ENCODE assay signal across 10 mouse cellular contexts in genomic region chr12:98720628-98721027, GRCm38 (mm10). TPM values are rescaled to one million over a fixed set of nuclear protein-coding genes. Genes with fewer than 3 reads are reported as not detected.
DNase-seq lines count a peak whose midpoint lies in the region; ATAC-seq lines count a peak whose summit lies in the region.
"Had no signal": no experiment of that assay in that cellular context is flagged by ENCODE, and none has a peak within 500 bp of the region (broad histone marks: within the 10 kb centered on the region; RNA-seq: fewer than 3 reads in every experiment).

No protein-coding gene starts in this region.

- ATAC-seq in cerebellum, adult (ENCODE audit: insufficient number of reproducible peaks, low FRiP score, low TSS enrichment): peak; percentile 51
- ATAC-seq in intestine, embryonic 16.5 days: 0 out of 2 replicates have a peak, but pooled peaks have one; percentile 50
- no peak for ATAC-seq in intestine, embryonic 15.5 days
- 0 out of 2 replicates have a peak, but pooled peaks have one; percentile 76 for ATAC-seq in neural tube, embryonic 12.5 days (ENCODE audit: low FRiP score, low read depth)

- H3K4me1 ChIP-seq in intestine, embryonic 16.5 days (ENCODE audit: control insufficient read depth, insufficient read depth, low read length): peaks cover 4% of the 10 kb centered on the region
- H3K4me1 ChIP-seq in intestine, embryonic 15.5 days (replicated peaks): peaks cover 3% of the 10 kb centered on the region; the same call in 1 of the 2 replicates
- H3K4me1 ChIP-seq in neural tube, embryonic 12.5 days: peaks cover 4% of the 10 kb centered on the region; the same call in 1 of the 2 replicates
- H3K4me1 ChIP-seq: limb, embryonic 15.5 days had no signal

- no peak overlapping the region for H3K4me3 ChIP-seq in intestine, embryonic 16.5 days (ENCODE audit: low read length)
- H3K4me3 ChIP-seq in intestine, embryonic 15.5 days (replicated peaks): no peak overlapping the region
- no peak overlapping the region for H3K4me3 ChIP-seq in neural tube, embryonic 12.5 days
- H3K4me3 ChIP-seq: limb, embryonic 15.5 days had no signal

- 0 out of 2 replicates have a peak, but pooled peaks cover 3% of the 10 kb centered on the region for H3K9me3 ChIP-seq in intestine, embryonic 16.5 days (ENCODE audit: control insufficient read depth, low read length)
- H3K9me3 ChIP-seq in intestine, embryonic 15.5 days: no peaks in the 10 kb centered on the region
- no peaks in the 10 kb centered on the region for H3K9me3 ChIP-seq in neural tube, embryonic 12.5 days
- H3K9me3 ChIP-seq: limb, embryonic 15.5 days had no signal

- WGBS in intestine, embryonic 16.5 days: 42% methylated on average over 3 of the region's 3 CpGs
- 32% methylated on average over 3 of the region's 3 CpGs for WGBS in intestine, embryonic 15.5 days
- 68% methylated on average over 3 of the region's 3 CpGs for whole genome bisulfite sequencing in neural tube, embryonic 12.5 days

- 0 out of 2 replicates have a peak, but pooled peaks cover 3% of the 10 kb centered on the region for H3K36me3 ChIP-seq in intestine, embryonic 16.5 days (ENCODE audit: control insufficient read depth, insufficient read depth, low read length)
- no peaks in the 10 kb centered on the region for H3K36me3 ChIP-seq in intestine, embryonic 15.5 days
- 0 out of 2 replicates have a peak, but pooled peaks cover 4% of the 10 kb centered on the region for H3K36me3 ChIP-seq in neural tube, embryonic 12.5 days
- H3K36me3 ChIP-seq: limb, embryonic 15.5 days had no signal

- no peaks in the 10 kb centered on the region for H3K27me3 ChIP-seq in intestine, embryonic 16.5 days (replicated peaks; ENCODE audit: control insufficient read depth, insufficient read depth, low read length)
- no peaks in the 10 kb centered on the region for H3K27me3 ChIP-seq in intestine, embryonic 15.5 days (replicated peaks)
- H3K27me3 ChIP-seq in neural tube, embryonic 12.5 days (replicated peaks): no peaks in the 10 kb centered on the region
- H3K27me3 ChIP-seq: limb, embryonic 15.5 days had no signal

- H3K4me2 ChIP-seq in intestine, embryonic 16.5 days (ENCODE audit: low read depth, low read length): no peak overlapping the region
- no peak overlapping the region for H3K4me2 ChIP-seq in intestine, embryonic 15.5 days (replicated peaks)
- H3K4me2 ChIP-seq in neural tube, embryonic 12.5 days (replicated peaks): no peak overlapping the region
- H3K4me2 ChIP-seq: limb, embryonic 15.5 days had no signal

- no peak overlapping the region for H3K27ac ChIP-seq in intestine, embryonic 16.5 days (ENCODE audit: low read length)
- H3K27ac ChIP-seq in intestine, embryonic 15.5 days: no peak overlapping the region
- no peak overlapping the region for H3K27ac ChIP-seq in neural tube, embryonic 12.5 days
- H3K27ac ChIP-seq: limb, embryonic 15.5 days had no signal

- no peak overlapping the region for H3K9ac ChIP-seq in intestine, embryonic 16.5 days (ENCODE audit: low read depth, low read length)
- H3K9ac ChIP-seq in intestine, embryonic 15.5 days: no peak overlapping the region
- H3K9ac ChIP-seq in neural tube, embryonic 12.5 days: no peak overlapping the region
- H3K9ac ChIP-seq: limb, embryonic 15.5 days had no signal

- DNase-seq in cerebellum, postnatal 4 days (ENCODE audit: low spot score in 2 of 2): no peak
- DNase-seq in neural tube, embryonic 10.5 days (ENCODE audit: extremely low spot score, low spot score): no peak
- DNase-seq in embryo, embryonic 10.5 days (ENCODE audit: low spot score): no peak
- no peak for DNase-seq in adrenal gland, adult 8-10 months
- DNase-seq: thymus, postnatal 14 days had no signal

RNA-seq across cellular contexts. Expression of gene Ptpn21, which starts 16.6 kb away (rescaled TPM):
- 4.7 and 6.1 TPM in 2 replicates for polyA plus RNA-seq in intestine, embryonic 16.5 days (2015; fragmentation: Nextera tagmentation; extraction: Ambion mirVana)
- 7.7 TPM in 2 replicates for polyA plus RNA-seq in intestine, embryonic 15.5 days (2015; fragmentation: Nextera tagmentation; extraction: Ambion mirVana)
- polyA plus RNA-seq in neural tube, embryonic 12.5 days (2016; fragmentation: Nextera tagmentation; extraction: Ambion mirVana): 7.3 TPM in 2 replicates
- total RNA-seq in adrenal gland, adult 8-10 months (2022): 10 to 100 TPM; 18.8 to 37.6 (median 27.7) TPM

RNA-seq across cellular contexts. Expression of gene Zc3h14, which starts 26.1 kb away (rescaled TPM):
- polyA plus RNA-seq in intestine, embryonic 16.5 days (2015; fragmentation: Nextera tagmentation; extraction: Ambion mirVana): 65.6 and 70.2 TPM in 2 replicates
- polyA plus RNA-seq in intestine, embryonic 15.5 days (2015; fragmentation: Nextera tagmentation; extraction: Ambion mirVana): 86.2 and 98.3 TPM in 2 replicates
- polyA plus RNA-seq in neural tube, embryonic 12.5 days (2016; fragmentation: Nextera tagmentation; extraction: Ambion mirVana): 139 and 146 TPM in 2 replicates
- 100 to 1,000 TPM in 2 of 4 experiments, 10 to 100 TPM in 2; 76.0 to 104 (median 90.1) TPM for total RNA-seq in adrenal gland, adult 8-10 months (2022)
